In genomic region chr7:110807460-110808030, GRCm38 (mm10) we compare ENCODE assay signal across 18 mouse cellular contexts. TPM values are rescaled to one million over a fixed set of nuclear protein-coding genes. Genes with fewer than 3 reads are reported as not detected.
A peak's percentile ranks its signal among the peaks of the same experiment; 100 is the strongest.
DNase-seq lines count a peak whose midpoint lies in the region; ATAC-seq and TF ChIP-seq lines count a peak whose summit lies in the region.
"Had no signal": no experiment of that assay in that cellular context is flagged by ENCODE, and none has a peak within 500 bp of the region (broad histone marks: within the 10 kb centered on the region; RNA-seq: fewer than 3 reads in every experiment).

No protein-coding gene starts in this region.

- DNase-seq in heart, adult 11 months: peak; percentile 90
- no peak for DNase-seq in limb, embryonic 10.5 days (ENCODE audit: low spot score)
- peak; percentile 36 for DNase-seq in testis, postnatal 10 days (ENCODE audit: low spot score)
- no peak for DNase-seq in testis, postnatal 14 days (ENCODE audit: low spot score)
- no peak for DNase-seq in midbrain, embryonic 10.5 days (ENCODE audit: low spot score)
- DNase-seq: adrenal gland, adult 2 months; adrenal gland, postnatal 25 days; cerebellum, adult 2 months; cerebellum, postnatal 10 days; gastrocnemius, postnatal 25 days had no signal

- no peak overlapping the region for H3K9ac ChIP-seq in heart, embryonic 11.5 days (ENCODE audit: low read depth, low read length)
- H3K9ac ChIP-seq in limb, embryonic 15.5 days: no peak overlapping the region
- H3K9ac ChIP-seq: forebrain, embryonic 12.5 days; heart, embryonic 15.5 days; hindbrain, embryonic 14.5 days had no signal

- no peak overlapping the region for H3K4me3 ChIP-seq in heart, embryonic 11.5 days (ENCODE audit: low read depth, low read length)
- H3K4me3 ChIP-seq in limb, embryonic 15.5 days: no peak overlapping the region
- H3K4me3 ChIP-seq in limb, embryonic 10.5 days: no peak overlapping the region
- H3K4me3 ChIP-seq in olfactory bulb, adult 2 months (ENCODE audit: insufficient read depth, low read depth, low read length): no peak overlapping the region
- H3K4me3 ChIP-seq in midbrain, embryonic 10.5 days: no peak overlapping the region
- H3K4me3 ChIP-seq: forebrain, embryonic 12.5 days; heart, embryonic 15.5 days; hindbrain, embryonic 10.5 days had no signal

- H3K9me3 ChIP-seq in heart, embryonic 11.5 days (replicated peaks; ENCODE audit: control insufficient read depth, low read length): no peaks in the 10 kb centered on the region
- no peaks in the 10 kb centered on the region for H3K9me3 ChIP-seq in limb, embryonic 15.5 days
- H3K9me3 ChIP-seq in limb, embryonic 10.5 days (replicated peaks): no peaks in the 10 kb centered on the region
- H3K9me3 ChIP-seq in midbrain, embryonic 10.5 days (replicated peaks): no peaks in the 10 kb centered on the region
- H3K9me3 ChIP-seq: forebrain, embryonic 12.5 days; heart, embryonic 15.5 days; hindbrain, embryonic 10.5 days had no signal

- H3K4me1 ChIP-seq in heart, embryonic 11.5 days (ENCODE audit: control insufficient read depth, insufficient read depth, low read length): no peaks in the 10 kb centered on the region
- H3K4me1 ChIP-seq in limb, embryonic 15.5 days: peaks cover 11% of the 10 kb centered on the region
- peaks cover 8% of the 10 kb centered on the region; the same call in 1 of the 2 replicates for H3K4me1 ChIP-seq in limb, embryonic 10.5 days
- peaks cover 39% of the 10 kb centered on the region for H3K4me1 ChIP-seq in olfactory bulb, adult 2 months (ENCODE audit: control insufficient read depth, insufficient read depth, low read length)
- H3K4me1 ChIP-seq in midbrain, embryonic 10.5 days: no peaks in the 10 kb centered on the region
- H3K4me1 ChIP-seq: forebrain, embryonic 12.5 days had no signal

- no peak overlapping the region for H3K27ac ChIP-seq in heart, embryonic 11.5 days (ENCODE audit: low read depth, low read length)
- no peak overlapping the region for H3K27ac ChIP-seq in limb, embryonic 15.5 days
- H3K27ac ChIP-seq in limb, embryonic 10.5 days: no peak overlapping the region
- H3K27ac ChIP-seq in olfactory bulb, adult 2 months (ENCODE audit: insufficient read depth, low read depth, low read length): peak overlapping the region; percentile 24
- H3K27ac ChIP-seq in midbrain, embryonic 10.5 days (replicated peaks): no peak overlapping the region
- H3K27ac ChIP-seq: forebrain, embryonic 12.5 days; heart, embryonic 15.5 days; hindbrain, embryonic 10.5 days; hindbrain, embryonic 14.5 days had no signal

- TF ChIP-seq CTCF in olfactory bulb, adult 2 months (IDR thresholded peaks at IDR 0.05; ENCODE audit: insufficient read depth, low read depth, low read length): no peak

- no peaks in the 10 kb centered on the region for H3K27me3 ChIP-seq in heart, embryonic 11.5 days (ENCODE audit: control insufficient read depth, insufficient read depth, low read length)
- H3K27me3 ChIP-seq in limb, embryonic 15.5 days: no peaks in the 10 kb centered on the region
- H3K27me3 ChIP-seq in limb, embryonic 10.5 days (ENCODE audit: low read depth, poor library complexity, severe bottlenecking): no peaks in the 10 kb centered on the region
- no peaks in the 10 kb centered on the region for H3K27me3 ChIP-seq in midbrain, embryonic 10.5 days (ENCODE audit: low read depth, poor library complexity, severe bottlenecking)
- H3K27me3 ChIP-seq: forebrain, embryonic 12.5 days; heart, embryonic 15.5 days had no signal

- WGBS in heart, embryonic 11.5 days (ENCODE audit: insufficient replicate concordance): 86% methylated on average over 13 of the region's 13 CpGs
- WGBS in limb, embryonic 15.5 days: 86% methylated on average over 13 of the region's 13 CpGs
- 93% methylated on average over 13 of the region's 13 CpGs for WGBS in limb, embryonic 10.5 days
- WGBS in olfactory bulb, adult 2 months: 85% methylated on average over 13 of the region's 13 CpGs
- WGBS in midbrain, embryonic 10.5 days: 94% methylated on average over 13 of the region's 13 CpGs

- H3K4me2 ChIP-seq in heart, embryonic 11.5 days: no peak overlapping the region
- H3K4me2 ChIP-seq in limb, embryonic 15.5 days: no peak overlapping the region
- H3K4me2 ChIP-seq: forebrain, embryonic 12.5 days; heart, embryonic 15.5 days; hindbrain, embryonic 14.5 days had no signal

- H3K36me3 ChIP-seq in heart, embryonic 11.5 days (ENCODE audit: control insufficient read depth, insufficient read depth, low read length): peaks cover 3% of the 10 kb centered on the region; the same call in 1 of the 2 replicates
- H3K36me3 ChIP-seq in limb, embryonic 15.5 days: peaks cover 6% of the 10 kb centered on the region; the same call in 1 of the 2 replicates
- H3K36me3 ChIP-seq in limb, embryonic 10.5 days: peaks cover 3% of the 10 kb centered on the region
- H3K36me3 ChIP-seq in midbrain, embryonic 10.5 days: peaks cover 6% of the 10 kb centered on the region; the same call in 1 of the 2 replicates
- H3K36me3 ChIP-seq: heart, embryonic 15.5 days had no signal

- no peak for ATAC-seq in heart, embryonic 11.5 days (replicated peaks; ENCODE audit: insufficient number of reproducible peaks, low FRiP score, low TSS enrichment)
- ATAC-seq in limb, embryonic 15.5 days (ENCODE audit: insufficient number of reproducible peaks, low FRiP score, low TSS enrichment, low read depth): 0 out of 2 replicates have a peak, but pooled peaks have one; percentile 21
- ATAC-seq: forebrain, embryonic 16.5 days had no signal

- TF ChIP-seq POLR2A in olfactory bulb, adult 2 months (IDR thresholded peaks at IDR 0.05; ENCODE audit: insufficient read depth, low read depth, low read length): no peak

RNA-seq across cellular contexts. Expression of gene Rnf141, which starts 36.7 kb away (rescaled TPM):
- 34.1 and 35.5 TPM in 2 replicates for polyA plus RNA-seq in heart, embryonic 11.5 days (2014; fragmentation: Nextera tagmentation; extraction: Ambion mirVana)
- 18.6 and 24.4 TPM in 2 replicates for polyA plus RNA-seq in limb, embryonic 15.5 days (2015; fragmentation: Nextera tagmentation; extraction: Ambion mirVana)
- 16.8 and 18.3 TPM in 2 replicates for polyA plus RNA-seq in limb, embryonic 10.5 days (2016; fragmentation: Nextera tagmentation; extraction: Ambion mirVana)
- polyA plus RNA-seq in olfactory bulb, adult 2 months (2012; ENCODE audit: insufficient read depth, insufficient read length, low replicate concordance, missing spikeins): not detected in 2 replicates
- polyA plus RNA-seq in midbrain, embryonic 10.5 days (2016; fragmentation: Nextera tagmentation; extraction: Ambion mirVana): 22.2 and 23.2 TPM in 2 replicates

RNA-seq across cellular contexts. Expression of gene Ampd3, which starts 39.5 kb away (rescaled TPM):
- polyA plus RNA-seq in heart, embryonic 11.5 days (2014; fragmentation: Nextera tagmentation; extraction: Ambion mirVana): 6.0 and 8.9 TPM in 2 replicates
- polyA plus RNA-seq in limb, embryonic 15.5 days (2015; fragmentation: Nextera tagmentation; extraction: Ambion mirVana): 13.9 and 15.0 TPM in 2 replicates
- 1.0 and 1.9 TPM in 2 replicates for polyA plus RNA-seq in limb, embryonic 10.5 days (2016; fragmentation: Nextera tagmentation; extraction: Ambion mirVana)
- not detected in 2 replicates for polyA plus RNA-seq in olfactory bulb, adult 2 months (2012; ENCODE audit: insufficient read depth, insufficient read length, low replicate concordance, missing spikeins)
- polyA plus RNA-seq in midbrain, embryonic 10.5 days (2016; fragmentation: Nextera tagmentation; extraction: Ambion mirVana): 0.81 and 0.95 TPM in 2 replicates

RNA-seq across cellular contexts. Expression of gene Lyve1, which starts 55.5 kb away (rescaled TPM):
- 3.1 and 3.4 TPM in 2 replicates for polyA plus RNA-seq in heart, embryonic 11.5 days (2014; fragmentation: Nextera tagmentation; extraction: Ambion mirVana)
- polyA plus RNA-seq in limb, embryonic 15.5 days (2015; fragmentation: Nextera tagmentation; extraction: Ambion mirVana): 14.6 and 19.4 TPM in 2 replicates
- polyA plus RNA-seq in limb, embryonic 10.5 days (2016; fragmentation: Nextera tagmentation; extraction: Ambion mirVana): 0.18 and 0.30 TPM in 2 replicates
- polyA plus RNA-seq in olfactory bulb, adult 2 months (2012; ENCODE audit: insufficient read depth, insufficient read length, low replicate concordance, missing spikeins): not detected in 2 replicates
- polyA plus RNA-seq in midbrain, embryonic 10.5 days (2016; fragmentation: Nextera tagmentation; extraction: Ambion mirVana): 0.73 and 2.2 TPM in 2 replicates

Comparison
In these comparisons a context has a peak if more than half of its experiments do, and no peak if none do; other contexts are left out.
1. DNase-seq: peak in heart, adult 11 months (single experiment) and testis, postnatal 10 days (single experiment); none in limb, embryonic 10.5 days (single experiment), testis, postnatal 14 days (single experiment) and midbrain, embryonic 10.5 days (single experiment).